Mouse (Mus musculus) CH12.LX (cell line): Measurements from ENCODE around the gene Akap5. TPM values are rescaled to one million over a fixed set of nuclear protein-coding genes. Genes with fewer than 3 reads are reported as not detected.
A peak's percentile ranks its signal among the peaks of the same experiment; 100 is the strongest.

ENCODE experiments used
- DNase-seq: peaks from one replicate; pipeline ENCODE4 v3.0.0-alpha.2; 2013; ENCODE audit errors: extremely low read depth
- H3K27ac ChIP-seq: 2 replicates; pipeline ENCODE4 v1.5.1; 2012; ENCODE audit warnings: low read depth, mild to moderate bottlenecking, control low read depth, moderate library complexity; ENCODE audit not compliant: insufficient read depth
- H3K27me3 ChIP-seq: replicated peaks from 2 replicates; pipeline ENCODE3; 2012; ENCODE audit warnings: inconsistent platforms
- H3K36me3 ChIP-seq, 2 experiments: replicated peaks in 1 of 2; 2 replicates each; pipeline versions ENCODE3 to v1.6.1; 2012; ENCODE audit warnings: inconsistent platforms in 1 of 2, low read length in 1 of 2, mild to moderate bottlenecking in 1 of 2, mixed read lengths in 1 of 2, moderate library complexity in 1 of 2; ENCODE audit not compliant: control insufficient read depth in 1 of 2, insufficient read depth in 1 of 2
- H3K4me1 ChIP-seq, 2 experiments: 2 replicates each; pipeline ENCODE4 v1.6.1; 2012; ENCODE audit warnings: inconsistent platforms in 1 of 2, moderate library complexity in 1 of 2; ENCODE audit not compliant: insufficient read depth in 2 of 2, control insufficient read depth in 1 of 2
- H3K4me2 ChIP-seq: 2 replicates; pipeline ENCODE4 v1.6.1; 2012; ENCODE audit warnings: low read depth, mild to moderate bottlenecking, control low read depth; ENCODE audit not compliant: poor library complexity, insufficient read depth, severe bottlenecking
- H3K4me3 ChIP-seq, 3 experiments: fragments of 150-350 bp in 1 of 3; sonication (generic) in 1 of 3; replicated peaks in 1 of 3; 2 replicates each; pipeline versions ENCODE3 to v1.5.1; 2011 to 2012; ENCODE audit warnings: low read depth in 2 of 3, low read length in 2 of 3, mild to moderate bottlenecking in 2 of 3, moderate library complexity in 2 of 3, control low read depth in 1 of 3, improper control_type of control experiment in 1 of 3, inconsistent platforms in 1 of 3, mixed read lengths in 1 of 3; ENCODE audit not compliant: poor library complexity in 1 of 3
- H3K79me2 ChIP-seq: replicated peaks from 2 replicates; pipeline ENCODE4 v1.6.1; 2012; ENCODE audit warnings: mild to moderate bottlenecking, moderate library complexity; ENCODE audit not compliant: control insufficient read depth, poor library complexity, insufficient read depth, severe bottlenecking; ENCODE audit errors: extremely low read depth
- H3K9ac ChIP-seq: 2 replicates; pipeline ENCODE4 v1.6.1; 2012; ENCODE audit warnings: low read depth, mild to moderate bottlenecking, control low read depth, moderate library complexity; ENCODE audit not compliant: insufficient read depth
- H3K9me3 ChIP-seq: replicated peaks from 2 replicates; pipeline ENCODE3; 2012; ENCODE audit warnings: low read length, inconsistent platforms, mixed read lengths
- BHLHE40 ChIP-seq: IDR thresholded peaks from 2 replicates; pipeline ENCODE4 v1.6.1; 2011; ENCODE audit warnings: mild to moderate bottlenecking, low read depth, low read length, improper control_type of control experiment
- CHD2 ChIP-seq: IDR thresholded peaks from 2 replicates; pipeline ENCODE4 v1.6.1; 2011; ENCODE audit warnings: low read length, improper control_type of control experiment
- CTCF ChIP-seq, 2 experiments: IDR thresholded peaks in 1 of 2; conservative IDR thresholded peaks in 1 of 2; 2 replicates each; pipeline ENCODE4 v1.5.1; 2011 to 2012; ENCODE audit warnings: low read depth in 2 of 2, low read length in 2 of 2, improper control_type of control experiment in 1 of 2, inconsistent platforms in 1 of 2, mild to moderate bottlenecking in 1 of 2, moderate library complexity in 1 of 2
- E2F4 ChIP-seq: IDR thresholded peaks from 2 replicates; pipeline ENCODE4 v1.6.1; 2011; ENCODE audit warnings: low read depth, low read length, improper control_type of control experiment; ENCODE audit not compliant: insufficient replicate concordance
- ELF1 ChIP-seq: IDR thresholded peaks from 2 replicates; pipeline ENCODE4 v1.6.1; 2014; ENCODE audit warnings: low read depth, mild to moderate bottlenecking, inconsistent platforms, low read length, improper control_type of control experiment
- EP300 ChIP-seq: IDR thresholded peaks from 2 replicates; pipeline ENCODE4 v1.6.1; 2011; ENCODE audit warnings: low read length, improper control_type of control experiment
- ETS1 ChIP-seq: conservative IDR thresholded peaks from 2 replicates; pipeline ENCODE4 v1.6.1; 2012; ENCODE audit warnings: low read depth, mild to moderate bottlenecking, inconsistent platforms, low read length, improper control_type of control experiment, moderate library complexity
- GABPA ChIP-seq: IDR thresholded peaks from 2 replicates; pipeline ENCODE4 v1.6.1; 2012; ENCODE audit warnings: low read depth, low read length, improper control_type of control experiment, inconsistent platforms; ENCODE audit not compliant: insufficient replicate concordance
- HCFC1 ChIP-seq: IDR thresholded peaks from 2 replicates; pipeline ENCODE4 v1.6.1; 2012; ENCODE audit warnings: low read depth, mild to moderate bottlenecking, inconsistent platforms, low read length, improper control_type of control experiment
- IRF4 ChIP-seq: IDR thresholded peaks from 2 replicates; pipeline ENCODE4 v1.6.1; 2014; ENCODE audit warnings: low read depth, mild to moderate bottlenecking, inconsistent platforms, low read length, improper control_type of control experiment
- KAT2A ChIP-seq: IDR thresholded peaks from 2 replicates; pipeline ENCODE4 v1.6.1; 2012; ENCODE audit warnings: low read length, improper control_type of control experiment, inconsistent platforms; ENCODE audit not compliant: insufficient replicate concordance
- MAFK ChIP-seq: IDR thresholded peaks from 2 replicates; pipeline ENCODE4 v1.6.1; 2011; ENCODE audit warnings: low read length, improper control_type of control experiment; ENCODE audit not compliant: insufficient replicate concordance
- MAX ChIP-seq: IDR thresholded peaks from 2 replicates; pipeline ENCODE4 v1.6.1; 2011; ENCODE audit warnings: low read length, improper control_type of control experiment
- MAZ ChIP-seq: IDR thresholded peaks from 2 replicates; pipeline ENCODE4 v1.6.1; 2012; ENCODE audit warnings: low read depth, mild to moderate bottlenecking, inconsistent platforms, low read length, improper control_type of control experiment, moderate library complexity
- MEF2A ChIP-seq: IDR thresholded peaks from 2 replicates; pipeline ENCODE4 v1.6.1; 2014; ENCODE audit warnings: low read depth, mild to moderate bottlenecking, inconsistent platforms, low read length, improper control_type of control experiment, borderline replicate concordance
- MXI1 ChIP-seq: IDR thresholded peaks from 2 replicates; pipeline ENCODE4 v1.6.1; 2011; ENCODE audit warnings: mild to moderate bottlenecking, low read depth, low read length, improper control_type of control experiment
- MYC ChIP-seq: IDR thresholded peaks from 2 replicates; pipeline ENCODE4 v1.6.1; 2011; ENCODE audit warnings: low read depth, mild to moderate bottlenecking, improper control_type of control experiment, low read length
- NRF1 ChIP-seq: IDR thresholded peaks from 2 replicates; pipeline ENCODE4 v1.6.1; 2014; ENCODE audit warnings: low read depth, mild to moderate bottlenecking, inconsistent platforms, low read length, improper control_type of control experiment, moderate library complexity
- PAX5 ChIP-seq: IDR thresholded peaks from 2 replicates; pipeline ENCODE4 v1.6.1; 2012; ENCODE audit warnings: low read length, inconsistent platforms, mixed read lengths
- POLR2A ChIP-seq: IDR thresholded peaks from 2 replicates; pipeline ENCODE4 v1.6.1; 2011; ENCODE audit warnings: low read depth, mild to moderate bottlenecking, improper control_type of control experiment, low read length
- RAD21 ChIP-seq: IDR thresholded peaks from 2 replicates; pipeline ENCODE4 v1.6.1; 2011; ENCODE audit warnings: low read depth, mild to moderate bottlenecking, low read length, improper control_type of control experiment, moderate library complexity
- SIN3A ChIP-seq: IDR thresholded peaks from 2 replicates; pipeline ENCODE4 v1.6.1; 2012; ENCODE audit warnings: low read length, improper control_type of control experiment, inconsistent platforms
- SMC3 ChIP-seq: IDR thresholded peaks from 2 replicates; pipeline ENCODE4 v1.6.1; 2011; ENCODE audit warnings: low read depth, low read length, improper control_type of control experiment
- TBP ChIP-seq: conservative IDR thresholded peaks from 2 replicates; pipeline ENCODE4 v1.6.1; 2011; ENCODE audit warnings: low read depth, low read length, improper control_type of control experiment
- TCF12 ChIP-seq: IDR thresholded peaks from 2 replicates; pipeline ENCODE4 v1.6.1; 2014; ENCODE audit warnings: low read depth, mild to moderate bottlenecking, inconsistent platforms, low read length, improper control_type of control experiment
- UBTF ChIP-seq: IDR thresholded peaks from 2 replicates; pipeline ENCODE4 v1.6.1; 2012; ENCODE audit warnings: low read depth, mild to moderate bottlenecking, inconsistent platforms, low read length, improper control_type of control experiment, moderate library complexity
- USF1 ChIP-seq: IDR thresholded peaks from 2 replicates; pipeline ENCODE4 v1.6.1; 2014; ENCODE audit warnings: low read depth, mild to moderate bottlenecking, inconsistent platforms, low read length, improper control_type of control experiment
- USF2 ChIP-seq: conservative IDR thresholded peaks from 2 replicates; pipeline ENCODE4 v1.6.1; 2011; ENCODE audit warnings: low read depth, low read length, improper control_type of control experiment
- ZC3H11A ChIP-seq: IDR thresholded peaks from 2 replicates; pipeline ENCODE4 v1.6.1; 2012; ENCODE audit warnings: low read depth, mild to moderate bottlenecking, inconsistent platforms, low read length, improper control_type of control experiment
- ZKSCAN1 ChIP-seq: IDR thresholded peaks from 2 replicates; pipeline ENCODE4 v1.6.1; 2012; ENCODE audit warnings: low read depth, inconsistent platforms, low read length, improper control_type of control experiment, borderline replicate concordance
- ZMIZ1 ChIP-seq: IDR thresholded peaks from 2 replicates; pipeline ENCODE4 v1.6.1; 2012; ENCODE audit warnings: low read depth, mild to moderate bottlenecking, inconsistent platforms, low read length, improper control_type of control experiment
- ZNF384 ChIP-seq: IDR thresholded peaks from 2 replicates; pipeline ENCODE4 v1.6.1; 2012; ENCODE audit warnings: low read depth, low read length, improper control_type of control experiment, inconsistent platforms
- dilution Hi-C: fragments of 300-500 bp; cut with MboI; formaldehyde crosslinking; loops from 2 replicates; pipeline ENCODE4 v1.14.3; 2020; ENCODE audit warnings: low sequenced_read_pairs; ENCODE audit not compliant: extremely low pct_unique_long_range_greater_than_20kb, extremely low pct_ligation_motif_present
- in situ Hi-C: fragments of 300-500 bp; cut with MboI; formaldehyde crosslinking; loops from 3 replicates; pipeline ENCODE4 v1.14.3; 2019; ENCODE audit warnings: low sequenced_read_pairs, low pct_ligation_motif_present, low pct_unique_long_range_greater_than_20kb, mixed read lengths
- polyA plus RNA-seq: library from polyadenylated mRNA; unstranded; fragments of >175 nt; gene quantifications from 2 replicates; pipeline ENCODE4 v1.2.1, GENCODE M21; 2012; ENCODE audit warnings: low read depth; ENCODE audit not compliant: insufficient read length
- total RNA-seq, 2 experiments: library from RNA; depleted of rRNA; stranded (reverse); fragments of 300-350 nt in 1 of 2; fragments of >200 nt in 1 of 2; gene quantifications; 2 replicates each; pipeline ENCODE4 v1.2.3; 2012 to 2014

Gene Akap5
- total and polyA plus RNA-seq, 3 experiments = 0.27 to 0.89 (median 0.38) TPM

GRCm38 (mm10) chr12:76341080-76341479 lies 16.4 kb downstream of the Akap5 start:
- no peaks in the 10 kb centered on the region for H3K79me2 ChIP-seq
- no peaks in the 10 kb centered on the region for H3K9me3 ChIP-seq
- dilution Hi-C loops (no loop called here), in situ Hi-C loops (loop anchor here (25.0 kb wide), 1 partner anchor 329 kb away; no protein-coding TSS in a partner anchor)
- H3K27ac ChIP-seq = no peak overlapping the region
- H3K27me3 ChIP-seq = no peaks in the 10 kb centered on the region
- H3K4me3 ChIP-seq = no peak overlapping the region
- H3K4me1 ChIP-seq = peaks cover 0 to 15% of the 10 kb centered on the region in 2 experiments; a peak in 2 of 4 replicates
- no peak overlapping the region for H3K9ac ChIP-seq
- H3K4me2 ChIP-seq = no peak overlapping the region; the same call in 1 of the 2 replicates
- H3K36me3 ChIP-seq = peaks cover 4 to 30% of the 10 kb centered on the region in 2 experiments
- TF ChIP-seq RAD21 (peak; percentile 92), CTCF (conservative IDR thresholded peaks at IDR 0.05 in 1 of 2, IDR thresholded peaks at IDR 0.05 in 1 of 2; ENCODE audit: low read depth in 2 of 2, low read length in 2 of 2) (peak; percentile 54 to 90), SMC3 (peak; percentile 69), KAT2A (no peak)
- peak; percentile 64 for DNase-seq

DNA sequence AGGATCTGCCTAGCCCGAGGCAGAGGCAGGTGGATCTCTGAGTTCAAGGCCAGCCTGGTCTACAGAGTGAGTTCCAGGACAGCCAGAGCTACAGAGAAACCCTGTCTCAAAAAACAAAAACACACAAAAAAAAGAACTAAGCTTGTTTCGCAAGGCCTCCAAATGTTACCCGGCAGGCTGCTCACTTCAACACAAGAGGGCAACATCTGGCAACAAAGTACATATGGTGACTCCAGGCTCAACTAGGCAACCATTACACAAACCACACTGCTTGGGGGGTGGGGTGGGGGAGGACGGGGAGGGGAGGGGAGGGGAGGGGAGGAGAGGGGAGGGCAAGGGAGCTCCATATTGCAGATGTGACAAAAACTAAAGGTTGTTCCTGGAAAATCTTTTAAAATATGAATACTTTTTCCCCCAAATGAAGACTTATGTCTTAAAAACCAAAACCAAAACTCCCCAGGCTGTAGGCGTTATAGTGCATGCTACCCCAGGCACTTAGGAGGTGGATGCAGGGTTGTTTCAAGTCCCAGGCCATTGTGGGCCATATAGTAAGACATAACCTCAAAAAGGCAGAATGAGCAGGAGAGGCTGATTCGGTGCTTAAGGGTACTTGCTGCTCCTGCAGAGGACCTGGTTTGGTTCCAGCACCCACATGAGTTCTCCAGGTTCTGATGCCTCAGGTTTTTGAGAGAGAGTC lies 21.2 kb downstream of the Akap5 start:
- Histone ChIP-seq H3K4me1 (peaks cover 0 to 20% of the 10 kb centered on the region in 2 experiments; a peak in 2 of 4 replicates), H3K4me3 (no peak overlapping the region), H3K9me3 (no peaks in the 10 kb centered on the region), H3K27me3 (no peaks in the 10 kb centered on the region), H3K79me2 (no peaks in the 10 kb centered on the region; the same call in 1 of the 2 replicates), H3K27ac (no peak overlapping the region), H3K36me3 (peaks cover 23 to 60% of the 10 kb centered on the region in 2 experiments), H3K9ac (no peak overlapping the region), H3K4me2 (peak overlapping the region; percentile 55)
- DNase-seq = peak; percentile 41
- dilution Hi-C loops = no loop called here
- in situ Hi-C loops = loop anchor here (25.0 kb wide), 1 partner anchor 334 kb away; no protein-coding TSS in a partner anchor
- no peak for TF ChIP-seq POLR2A
- no peak for TF ChIP-seq TBP
- TF ChIP-seq HCFC1 = no peak
- TF ChIP-seq E2F4 = no peak
- no peak for TF ChIP-seq UBTF
- no peak for TF ChIP-seq USF1
- TF ChIP-seq MAFK = no peak
- TF ChIP-seq MAZ = 0 out of 2 replicates have a peak, but pooled peaks have one; percentile 32
- peak in 1 of 2 experiments; percentile 71; a peak in 2 of 4 replicates for TF ChIP-seq CTCF (conservative IDR thresholded peaks at IDR 0.05 in 1 of 2, IDR thresholded peaks at IDR 0.05 in 1 of 2; ENCODE audit: low read depth in 2 of 2, low read length in 2 of 2)
- TF ChIP-seq NRF1 = no peak
- TF ChIP-seq BHLHE40 = no peak
- TF ChIP-seq SIN3A = no peak
- TF ChIP-seq EP300 = no peak
- no peak for TF ChIP-seq MEF2A
- no peak for TF ChIP-seq ZKSCAN1
- TF ChIP-seq USF2 = no peak
- no peak for TF ChIP-seq ELF1
- TF ChIP-seq SMC3 = peak; percentile 75
- TF ChIP-seq MAX = no peak
- TF ChIP-seq PAX5 = no peak
- TF ChIP-seq MYC = no peak
- no peak for TF ChIP-seq IRF4
- no peak for TF ChIP-seq ZC3H11A
- TF ChIP-seq ZMIZ1 = no peak
- TF ChIP-seq TCF12 = peak; percentile 38; the same call in 1 of the 2 replicates
- no peak for TF ChIP-seq MXI1
- TF ChIP-seq GABPA = no peak
- no peak for TF ChIP-seq ZNF384
- no peak; the same call in 1 of the 2 replicates for TF ChIP-seq CHD2
- TF ChIP-seq ETS1 = no peak
